Comparison of ENCODE assay signal across 11 mouse cellular contexts in the genomic region with DNA sequence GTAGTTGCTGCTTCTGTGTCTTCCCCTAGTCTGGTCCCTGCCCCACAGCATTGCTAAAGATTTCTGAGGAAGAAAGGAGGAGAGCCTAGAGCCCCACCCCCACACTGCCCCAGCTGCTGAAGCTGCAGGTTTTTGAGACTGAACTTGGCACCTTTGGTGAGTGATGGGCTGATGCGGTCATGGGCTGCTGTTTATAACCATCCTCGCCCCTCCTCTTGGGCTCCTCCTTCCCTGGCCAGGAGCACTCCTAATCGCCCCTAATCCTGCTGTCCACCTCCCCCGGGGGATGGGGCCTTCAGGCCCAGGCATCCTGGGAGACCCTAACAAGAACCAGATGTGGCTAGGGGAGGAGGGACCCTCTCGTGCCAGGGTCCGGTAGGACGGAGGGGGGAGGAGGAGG. TPM values are rescaled to one million over a fixed set of nuclear protein-coding genes. Genes with fewer than 3 reads are reported as not detected.
A peak's percentile ranks its signal among the peaks of the same experiment; 100 is the strongest.
DNase-seq lines count a peak whose midpoint lies in the region; ATAC-seq and TF ChIP-seq lines count a peak whose summit lies in the region.
"Had no signal": no experiment of that assay in that cellular context is flagged by ENCODE, and none has a peak within 500 bp of the region (broad histone marks: within the 10 kb centered on the region; RNA-seq: fewer than 3 reads in every experiment).

No protein-coding gene starts in this region.

- ATAC-seq in intestine, embryonic 14.5 days (replicated peaks; ENCODE audit: low FRiP score, low TSS enrichment, low read depth): peak; percentile 25; the same call in 1 of the 2 replicates
- ATAC-seq in intestine, embryonic 16.5 days: no peak; the same call in 1 of the 2 replicates
- ATAC-seq in kidney, postnatal 0 days (replicated peaks; ENCODE audit: low FRiP score, low read depth): peak; percentile 37; the same call in 1 of the 2 replicates
- ATAC-seq: hindbrain, embryonic 16.5 days had no signal

- H3K4me1 ChIP-seq in intestine, embryonic 14.5 days (replicated peaks; ENCODE audit: control insufficient read depth, insufficient read depth, low read length): peaks cover 28% of the 10 kb centered on the region
- peaks cover 37% of the 10 kb centered on the region for H3K4me1 ChIP-seq in intestine, embryonic 16.5 days (ENCODE audit: control insufficient read depth, insufficient read depth, low read length)
- H3K4me1 ChIP-seq in E14TG2a.4 (replicated peaks; ENCODE audit: low read depth, low read length): peaks cover 100% of the 10 kb centered on the region
- H3K4me1 ChIP-seq in kidney, postnatal 0 days (replicated peaks; ENCODE audit: insufficient read depth, low read length): no peaks in the 10 kb centered on the region; the same call in 1 of the 2 replicates

- H3K36me3 ChIP-seq in intestine, embryonic 14.5 days (ENCODE audit: control insufficient read depth, insufficient read depth, low read length): peaks cover 15% of the 10 kb centered on the region; the same call in 1 of the 2 replicates
- no peaks in the 10 kb centered on the region for H3K36me3 ChIP-seq in intestine, embryonic 16.5 days (ENCODE audit: control insufficient read depth, insufficient read depth, low read length)
- H3K36me3 ChIP-seq in E14TG2a.4 (ENCODE audit: insufficient read depth, low read length): peaks cover 78% of the 10 kb centered on the region
- no peaks in the 10 kb centered on the region for H3K36me3 ChIP-seq in kidney, postnatal 0 days (ENCODE audit: insufficient read depth, low read length)

- no peak overlapping the region for H3K4me3 ChIP-seq in intestine, embryonic 14.5 days (ENCODE audit: low read depth, low read length)
- H3K4me3 ChIP-seq in intestine, embryonic 16.5 days (ENCODE audit: low read length): no peak overlapping the region
- peak overlapping the region; percentile 74 for H3K4me3 ChIP-seq in E14TG2a.4 (replicated peaks; ENCODE audit: low read length)
- H3K4me3 ChIP-seq in kidney, postnatal 0 days (replicated peaks; ENCODE audit: low read depth, low read length): no peak overlapping the region

- no peaks in the 10 kb centered on the region for H3K9me3 ChIP-seq in intestine, embryonic 14.5 days (ENCODE audit: control insufficient read depth, low read length)
- no peaks in the 10 kb centered on the region for H3K9me3 ChIP-seq in intestine, embryonic 16.5 days (ENCODE audit: control insufficient read depth, low read length)
- no peaks in the 10 kb centered on the region for H3K9me3 ChIP-seq in E14TG2a.4 (ENCODE audit: low read length)
- no peaks in the 10 kb centered on the region for H3K9me3 ChIP-seq in kidney, postnatal 0 days (replicated peaks; ENCODE audit: low read length)

- TF ChIP-seq CTCF in E14TG2a.4 (conservative IDR thresholded peaks at IDR 0.05; ENCODE audit: low read length): no peak
- TF ChIP-seq CTCF in kidney, postnatal 0 days (IDR thresholded peaks at IDR 0.05; ENCODE audit: low read depth): no peak

- 11% methylated on average over 7 of the region's 7 CpGs for WGBS in intestine, embryonic 14.5 days
- WGBS in intestine, embryonic 16.5 days: 20% methylated on average over 7 of the region's 7 CpGs
- WGBS in kidney, postnatal 0 days: 16% methylated on average over 7 of the region's 7 CpGs

- DNase-seq in intestine, embryonic 14.5 days (ENCODE audit: low spot score): no peak
- DNase-seq in embryo, embryonic 10.5 days (ENCODE audit: low spot score): peak; percentile 70
- DNase-seq in kidney, postnatal 0 days (ENCODE audit: low spot score): peak; percentile 26
- no peak for DNase-seq in spleen, postnatal 10 days (ENCODE audit: low spot score in 2 of 2)
- no peak for DNase-seq in thymus, adult 18-20 months
- no peak for DNase-seq in frontal cortex, postnatal 10 days (ENCODE audit: low spot score in 2 of 2)
- DNase-seq: cerebellum, adult 18-20 months; thymus, adult 2 months had no signal

- H3K4me2 ChIP-seq in intestine, embryonic 14.5 days (ENCODE audit: low read length): no peak overlapping the region
- no peak overlapping the region for H3K4me2 ChIP-seq in intestine, embryonic 16.5 days (ENCODE audit: low read depth, low read length)
- H3K4me2 ChIP-seq in kidney, postnatal 0 days (ENCODE audit: low read length): no peak overlapping the region

- no peaks in the 10 kb centered on the region for H3K27me3 ChIP-seq in intestine, embryonic 14.5 days (replicated peaks; ENCODE audit: control insufficient read depth, insufficient read depth, low read length)
- H3K27me3 ChIP-seq in intestine, embryonic 16.5 days (replicated peaks; ENCODE audit: control insufficient read depth, insufficient read depth, low read length): no peaks in the 10 kb centered on the region
- H3K27me3 ChIP-seq in E14TG2a.4 (ENCODE audit: insufficient read depth, low read length): no peaks in the 10 kb centered on the region
- H3K27me3 ChIP-seq in kidney, postnatal 0 days (ENCODE audit: insufficient read depth, low read length): no peaks in the 10 kb centered on the region

- H3K9ac ChIP-seq in intestine, embryonic 14.5 days (ENCODE audit: low read length): no peak overlapping the region
- no peak overlapping the region for H3K9ac ChIP-seq in intestine, embryonic 16.5 days (ENCODE audit: low read depth, low read length)
- no peak overlapping the region for H3K9ac ChIP-seq in kidney, postnatal 0 days (ENCODE audit: low read depth, low read length)

- no peak overlapping the region for H3K27ac ChIP-seq in intestine, embryonic 14.5 days (ENCODE audit: low read depth)
- H3K27ac ChIP-seq in intestine, embryonic 16.5 days (ENCODE audit: low read length): no peak overlapping the region
- H3K27ac ChIP-seq in kidney, postnatal 0 days: no peak overlapping the region

RNA-seq across cellular contexts. Expression of a gene that starts 9.5 kb away (rescaled TPM):
- polyA plus RNA-seq in intestine, embryonic 14.5 days (2014; fragmentation: Nextera tagmentation; extraction: Ambion mirVana): 26.0 and 26.3 TPM in 2 replicates
- polyA plus RNA-seq in intestine, embryonic 16.5 days (2015; fragmentation: Nextera tagmentation; extraction: Ambion mirVana): 9.9 and 10.1 TPM in 2 replicates
- 1.2 and 1.5 TPM in 2 replicates for polyA plus RNA-seq in kidney, postnatal 0 days (2015; fragmentation: Nextera tagmentation; extraction: Ambion mirVana)

RNA-seq across cellular contexts. Expression of a gene that starts 27.0 kb away (rescaled TPM):
- 93.8 and 95.6 TPM in 2 replicates for polyA plus RNA-seq in intestine, embryonic 14.5 days (2014; fragmentation: Nextera tagmentation; extraction: Ambion mirVana)
- polyA plus RNA-seq in intestine, embryonic 16.5 days (2015; fragmentation: Nextera tagmentation; extraction: Ambion mirVana): 77.9 and 87.8 TPM in 2 replicates
- polyA plus RNA-seq in kidney, postnatal 0 days (2015; fragmentation: Nextera tagmentation; extraction: Ambion mirVana): 46.6 and 56.1 TPM in 2 replicates

RNA-seq across cellular contexts. Expression of a gene that starts 27.2 kb away (rescaled TPM):
- 462 and 499 TPM in 2 replicates for polyA plus RNA-seq in intestine, embryonic 14.5 days (2014; fragmentation: Nextera tagmentation; extraction: Ambion mirVana)
- polyA plus RNA-seq in intestine, embryonic 16.5 days (2015; fragmentation: Nextera tagmentation; extraction: Ambion mirVana): 466 and 467 TPM in 2 replicates
- polyA plus RNA-seq in kidney, postnatal 0 days (2015; fragmentation: Nextera tagmentation; extraction: Ambion mirVana): 427 and 460 TPM in 2 replicates

RNA-seq across cellular contexts. Expression of a gene that starts 48.3 kb away (rescaled TPM):
- polyA plus RNA-seq in intestine, embryonic 14.5 days (2014; fragmentation: Nextera tagmentation; extraction: Ambion mirVana): 134 and 142 TPM in 2 replicates
- polyA plus RNA-seq in intestine, embryonic 16.5 days (2015; fragmentation: Nextera tagmentation; extraction: Ambion mirVana): 146 and 154 TPM in 2 replicates
- 54.6 and 63.9 TPM in 2 replicates for polyA plus RNA-seq in kidney, postnatal 0 days (2015; fragmentation: Nextera tagmentation; extraction: Ambion mirVana)

Comparison
In these comparisons a context has a peak if more than half of its experiments do, and no peak if none do; other contexts are left out.
1. DNase-seq: peak in embryo, embryonic 10.5 days (single experiment) and kidney, postnatal 0 days (single experiment); none in intestine, embryonic 14.5 days (single experiment), spleen, postnatal 10 days (0 of 2), thymus, adult 18-20 months (0 of 2) and frontal cortex, postnatal 10 days (0 of 2).